ENCODE assay signal across 12 mouse cellular contexts in genomic region chr9:48361815-48362631, GRCm38 (mm10). TPM values are rescaled to one million over a fixed set of nuclear protein-coding genes. Genes with fewer than 3 reads are reported as not detected.
DNase-seq lines count a peak whose midpoint lies in the region; ATAC-seq and TF ChIP-seq lines count a peak whose summit lies in the region.
"Had no signal": no experiment of that assay in that cellular context is flagged by ENCODE, and none has a peak within 500 bp of the region (broad histone marks: within the 10 kb centered on the region; RNA-seq: fewer than 3 reads in every experiment).

No protein-coding gene starts in this region.

- peaks cover 9% of the 10 kb centered on the region for H3K4me1 ChIP-seq in heart, embryonic 10.5 days
- H3K4me1 ChIP-seq in stomach, embryonic 14.5 days (ENCODE audit: control insufficient read depth, insufficient read depth, low read length): no peaks in the 10 kb centered on the region
- no peaks in the 10 kb centered on the region for H3K4me1 ChIP-seq in stomach, postnatal 0 days (replicated peaks; ENCODE audit: control insufficient read depth, insufficient read depth)
- peaks cover 88% of the 10 kb centered on the region for H3K4me1 ChIP-seq in liver, embryonic 12.5 days

- no peak overlapping the region for H3K9ac ChIP-seq in stomach, embryonic 14.5 days (replicated peaks; ENCODE audit: low read depth, low read length)
- no peak overlapping the region for H3K9ac ChIP-seq in stomach, postnatal 0 days (ENCODE audit: low read length)
- peak overlapping the region; percentile 75 for H3K9ac ChIP-seq in liver, embryonic 12.5 days

- peak; percentile 89 for DNase-seq in heart, embryonic 10.5 days (ENCODE audit: low spot score)
- no peak for DNase-seq in heart, adult 9 months (ENCODE audit: low spot score in 2 of 2)
- DNase-seq in stomach, postnatal 0 days (ENCODE audit: low spot score): no peak
- DNase-seq in adipocyte (ENCODE audit: low spot score): no peak
- no peak for DNase-seq in kidney, postnatal 25 days
- DNase-seq in layer of hippocampus, adult 9-10 months (ENCODE audit: low spot score): no peak
- DNase-seq: lung, postnatal 10 days; retina, postnatal 1 day had no signal

- H3K36me3 ChIP-seq in heart, embryonic 10.5 days: no peaks in the 10 kb centered on the region
- H3K36me3 ChIP-seq in stomach, embryonic 14.5 days (ENCODE audit: control insufficient read depth, insufficient read depth, low read length): no peaks in the 10 kb centered on the region
- H3K36me3 ChIP-seq in stomach, postnatal 0 days (ENCODE audit: control insufficient read depth, insufficient read depth, low read length): no peaks in the 10 kb centered on the region
- H3K36me3 ChIP-seq in liver, embryonic 12.5 days: no peaks in the 10 kb centered on the region

- peak overlapping the region; percentile 70; the same call in 1 of the 2 replicates for H3K27ac ChIP-seq in heart, embryonic 10.5 days
- no peak overlapping the region for H3K27ac ChIP-seq in stomach, embryonic 14.5 days (ENCODE audit: low read length)
- no peak overlapping the region for H3K27ac ChIP-seq in stomach, postnatal 0 days (replicated peaks)
- H3K27ac ChIP-seq in liver, embryonic 12.5 days: peak overlapping the region; percentile 99

- ATAC-seq in stomach, embryonic 14.5 days (ENCODE audit: insufficient number of reproducible peaks, insufficient read depth, low FRiP score, low read depth): peak; percentile 88; the same call in 1 of the 2 replicates
- ATAC-seq in stomach, postnatal 0 days (ENCODE audit: low FRiP score, low TSS enrichment): no peak
- ATAC-seq in liver, embryonic 12.5 days: peak; percentile 98

- H3K4me2 ChIP-seq in stomach, embryonic 14.5 days (replicated peaks; ENCODE audit: low read depth, low read length): no peak overlapping the region
- no peak overlapping the region for H3K4me2 ChIP-seq in stomach, postnatal 0 days (replicated peaks; ENCODE audit: low read depth)
- H3K4me2 ChIP-seq in liver, embryonic 12.5 days: peak overlapping the region; percentile 70

- H3K4me3 ChIP-seq in heart, embryonic 10.5 days: no peak overlapping the region
- H3K4me3 ChIP-seq in stomach, embryonic 14.5 days (ENCODE audit: low read depth, low read length): no peak overlapping the region
- no peak overlapping the region for H3K4me3 ChIP-seq in stomach, postnatal 0 days (ENCODE audit: low read depth, low read length)
- H3K4me3 ChIP-seq in liver, embryonic 12.5 days: peak overlapping the region; percentile 43
- H3K4me3 ChIP-seq: myocyte had no signal

- TF ChIP-seq CTCF in stomach, postnatal 0 days (IDR thresholded peaks at IDR 0.05; ENCODE audit: low read depth): no peak

- no peaks in the 10 kb centered on the region for H3K27me3 ChIP-seq in heart, embryonic 10.5 days (ENCODE audit: insufficient read depth, poor library complexity, severe bottlenecking)
- no peaks in the 10 kb centered on the region for H3K27me3 ChIP-seq in stomach, embryonic 14.5 days (ENCODE audit: control insufficient read depth, insufficient read depth, low read length)
- H3K27me3 ChIP-seq in stomach, postnatal 0 days (ENCODE audit: control insufficient read depth, insufficient read depth, low read length): no peaks in the 10 kb centered on the region
- no peaks in the 10 kb centered on the region for H3K27me3 ChIP-seq in liver, embryonic 12.5 days (replicated peaks)

- WGBS in heart, embryonic 10.5 days: 41% methylated on average over 14 of the region's 14 CpGs
- 69% methylated on average over 14 of the region's 14 CpGs for WGBS in stomach, embryonic 14.5 days
- 68% methylated on average over 14 of the region's 14 CpGs for WGBS in stomach, postnatal 0 days
- 24% methylated on average over 14 of the region's 14 CpGs for WGBS in liver, embryonic 12.5 days (ENCODE audit: insufficient replicate concordance)

- no peaks in the 10 kb centered on the region for H3K9me3 ChIP-seq in heart, embryonic 10.5 days
- H3K9me3 ChIP-seq in stomach, embryonic 14.5 days (ENCODE audit: control insufficient read depth, low read depth, low read length): no peaks in the 10 kb centered on the region
- H3K9me3 ChIP-seq in stomach, postnatal 0 days (ENCODE audit: control insufficient read depth, low read length): no peaks in the 10 kb centered on the region
- no peaks in the 10 kb centered on the region for H3K9me3 ChIP-seq in liver, embryonic 12.5 days (replicated peaks)

- TF ChIP-seq EP300 in stomach, postnatal 0 days (optimal IDR thresholded peaks at IDR 0.05): no peak

RNA-seq across cellular contexts. Expression of gene Nxpe2, which starts 8.8 kb away (rescaled TPM):
- polyA plus RNA-seq in heart, embryonic 10.5 days (2016; fragmentation: Nextera tagmentation; extraction: Ambion mirVana): 2.3 and 2.9 TPM in 2 replicates
- polyA plus RNA-seq in stomach, embryonic 14.5 days (2014; fragmentation: Nextera tagmentation; extraction: Ambion mirVana): 1.5 and 1.6 TPM in 2 replicates
- 0.57 and 1.1 TPM in 2 replicates for polyA plus RNA-seq in stomach, postnatal 0 days (2015; fragmentation: Nextera tagmentation; extraction: Ambion mirVana)
- 130 and 139 TPM in 2 replicates for polyA plus RNA-seq in liver, embryonic 12.5 days (2016; fragmentation: Nextera tagmentation; extraction: Ambion mirVana)
- polyA plus RNA-seq: C2C12, myocyte had no signal

Comparison
In these comparisons a context has a peak if more than half of its experiments do, and no peak if none do; other contexts are left out.
1. H3K27ac ChIP-seq: peak in heart, embryonic 10.5 days (single experiment) and liver, embryonic 12.5 days (single experiment); none in stomach, embryonic 14.5 days (single experiment) and stomach, postnatal 0 days (single experiment).
2. RNA of gene Nxpe2, which starts 8.8 kb away (polyA plus RNA-seq): 130 to 139 TPM in liver, embryonic 12.5 days; 2.3 to 2.9 TPM in heart, embryonic 10.5 days, 1.5 to 1.6 TPM in stomach, embryonic 14.5 days and 0.57 to 1.1 TPM in stomach, postnatal 0 days; every median in the first group is over 10 times any median in the second.